Mouse (Mus musculus): ENCODE results near the gene Zfp354b. TPM values are rescaled to one million over a fixed set of nuclear protein-coding genes. Genes with fewer than 3 reads are reported as not detected.

Gene Zfp354b
- total RNA-seq, 2 experiments from 2014 or later, result not detected

- ATAC-seq (replicated peaks; ENCODE audit: poor library complexity), result no peak
These were observed 45.1 kb downstream of the Zfp354b start for GRCm38 (mm10) chr11:50886231-50886932.

GRCm38 (mm10) chr11:50883756-50884155 is 47.7 kb downstream of the Zfp354b start:
- no peak for ATAC-seq (replicated peaks; ENCODE audit: poor library complexity)

- ATAC-seq (replicated peaks; ENCODE audit: poor library complexity), result no peak
These were observed 52.8 kb downstream of the Zfp354b start for GRCm38 (mm10) chr11:50878641-50879040.

Other genes with a start within 250 kb of the Zfp354b start
- 0.66 and 1.0 TPM in 2 replicates for gene Zfp354c, start 103.9 kb downstream of the Zfp354b start, total RNA-seq (2015)
- gene Zfp354c, start 103.9 kb downstream of the Zfp354b start, total RNA-seq (2017), result 0.50 and 1.1 TPM in 2 replicates
- gene Zfp879, start 90.1 kb downstream of the Zfp354b start, total RNA-seq (2015), result 0.10 TPM in 1 of 2 replicates, not detected in the other
- gene Zfp879, start 90.1 kb downstream of the Zfp354b start, total RNA-seq (2017), result 0.17 TPM in 1 of 2 replicates, not detected in the other
- gene Grm6, start 80.9 kb downstream of the Zfp354b start, total RNA-seq (2015), result not detected in 2 replicates
- not detected in 2 replicates for gene Grm6, start 80.9 kb downstream of the Zfp354b start, total RNA-seq (2017)
- not detected in 2 replicates for gene Zfp454, start 44.0 kb downstream of the Zfp354b start, total RNA-seq (2015)
- gene Zfp454, start 44.0 kb downstream of the Zfp354b start, total RNA-seq (2017), result not detected in 2 replicates
- 1.8 and 3.8 TPM in 2 replicates for gene Zfp2, start 15.5 kb downstream of the Zfp354b start, total RNA-seq (2015)
- 0.68 and 0.96 TPM in 2 replicates for gene Zfp2, start 15.5 kb downstream of the Zfp354b start, total RNA-seq (2017)
- gene 4933414I15Rik, start 12.1 kb upstream of the Zfp354b start, total RNA-seq (2015), result not detected in 2 replicates
- not detected in 2 replicates for gene 4933414I15Rik, start 12.1 kb upstream of the Zfp354b start, total RNA-seq (2017)
- not detected in 2 replicates for gene Prop1, start 22.1 kb upstream of the Zfp354b start, total RNA-seq (2015)
- gene Prop1, start 22.1 kb upstream of the Zfp354b start, total RNA-seq (2017), result not detected in 2 replicates
- not detected in 2 replicates for gene Olfr1378, start 34.9 kb upstream of the Zfp354b start, total RNA-seq (2015)
- not detected in 2 replicates for gene Olfr1378, start 34.9 kb upstream of the Zfp354b start, total RNA-seq (2017)
- gene Olfr1377, start 50.3 kb upstream of the Zfp354b start, total RNA-seq (2015), result not detected in 2 replicates
- not detected in 2 replicates for gene Olfr1377, start 50.3 kb upstream of the Zfp354b start, total RNA-seq (2017)
- not detected in 2 replicates for gene Olfr51, start 72.0 kb upstream of the Zfp354b start, total RNA-seq (2015)
- gene Olfr51, start 72.0 kb upstream of the Zfp354b start, total RNA-seq (2017), result not detected in 2 replicates
- gene Olfr54, start 82.6 kb upstream of the Zfp354b start, total RNA-seq (2015), result not detected in 2 replicates
- not detected in 2 replicates for gene Olfr54, start 82.6 kb upstream of the Zfp354b start, total RNA-seq (2017)
- gene Olfr1375, start 116.5 kb upstream of the Zfp354b start, total RNA-seq (2015), result not detected in 2 replicates
- gene Olfr1375, start 116.5 kb upstream of the Zfp354b start, total RNA-seq (2017), result not detected in 2 replicates
- not detected in 2 replicates for gene Zfp354a, start 127.6 kb upstream of the Zfp354b start, total RNA-seq (2015)
- not detected in 2 replicates for gene Zfp354a, start 127.6 kb upstream of the Zfp354b start, total RNA-seq (2017)